Mouse (Mus musculus) 3134 (cell line): ENCODE measurements around the gene Dchs1.

Experiments used
- DNase-seq: peaks from one replicate; pipeline ENCODE4 v3.0.0-alpha.2; 2011; ENCODE audit warnings: low spot score; ENCODE audit not compliant: insufficient read length; ENCODE audit errors: extremely low read depth

Gene Dchs1

DNA sequence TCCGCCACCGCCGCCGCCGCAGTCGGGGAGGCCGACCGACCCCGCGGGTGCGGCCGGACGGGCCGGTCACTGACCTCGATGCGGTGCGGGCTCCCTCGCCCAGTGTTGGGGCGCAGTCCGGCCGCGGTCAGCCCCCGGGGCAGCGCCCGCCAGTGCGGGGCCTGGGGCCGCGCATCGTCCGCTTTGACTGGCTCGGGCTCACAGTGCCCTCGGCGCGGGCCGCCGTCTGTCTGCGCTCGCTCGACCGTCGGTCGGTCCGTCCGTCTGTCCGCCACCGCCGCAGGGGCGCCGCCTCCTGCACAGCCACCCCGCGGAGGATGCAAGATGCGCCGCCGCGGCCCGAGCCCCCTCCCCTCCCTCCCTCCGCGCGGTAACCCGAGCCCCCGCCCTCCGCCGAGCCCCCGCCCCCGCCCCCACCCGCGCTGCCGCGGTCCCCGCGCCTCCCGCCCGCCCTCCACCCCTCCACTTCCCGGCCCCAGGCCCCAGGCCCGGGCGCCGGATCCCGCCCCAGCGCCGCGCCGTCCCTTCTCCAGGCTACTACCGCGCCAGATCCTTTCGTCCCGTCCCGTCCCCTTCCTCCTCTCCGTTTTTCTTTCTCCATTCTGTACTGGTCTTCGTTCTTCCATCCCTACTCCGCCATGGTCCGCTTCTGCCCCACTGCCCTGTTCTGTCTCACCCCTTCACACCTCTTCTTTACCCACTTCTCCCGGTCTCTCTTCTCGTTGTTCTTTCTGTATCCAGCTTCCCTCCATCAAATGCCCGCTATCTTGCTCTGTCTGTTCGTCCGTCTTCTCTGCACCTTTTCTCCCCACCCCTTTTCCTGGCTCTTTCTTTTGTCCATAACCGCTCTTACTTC lies at the start of gene Dchs1:
Gene Dchs1, minus strand, starts transcription at position 370 of the 856 bp plus-strand sequence.
- DNase-seq, result no peak

DNA sequence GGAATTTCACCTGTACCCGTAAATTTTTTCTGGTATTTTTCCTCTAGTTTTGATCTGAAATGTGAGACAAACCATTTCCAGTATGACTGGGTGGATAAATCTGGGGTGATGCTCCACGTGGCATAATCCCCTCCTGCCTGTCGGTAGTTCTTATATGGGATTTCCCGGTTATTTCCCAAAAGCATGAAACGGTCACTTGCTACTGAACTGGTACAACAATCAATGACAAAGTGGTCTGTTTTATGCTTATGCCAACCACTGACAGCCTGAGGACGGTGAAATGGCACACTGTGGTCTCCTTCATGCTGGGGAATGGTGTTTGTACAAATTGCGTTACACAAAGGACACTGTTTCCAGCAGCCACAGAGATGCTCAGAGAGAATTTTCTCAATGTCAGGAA lies 36.8 kb upstream of the Dchs1 start:
- no peak for DNase-seq

DNA sequence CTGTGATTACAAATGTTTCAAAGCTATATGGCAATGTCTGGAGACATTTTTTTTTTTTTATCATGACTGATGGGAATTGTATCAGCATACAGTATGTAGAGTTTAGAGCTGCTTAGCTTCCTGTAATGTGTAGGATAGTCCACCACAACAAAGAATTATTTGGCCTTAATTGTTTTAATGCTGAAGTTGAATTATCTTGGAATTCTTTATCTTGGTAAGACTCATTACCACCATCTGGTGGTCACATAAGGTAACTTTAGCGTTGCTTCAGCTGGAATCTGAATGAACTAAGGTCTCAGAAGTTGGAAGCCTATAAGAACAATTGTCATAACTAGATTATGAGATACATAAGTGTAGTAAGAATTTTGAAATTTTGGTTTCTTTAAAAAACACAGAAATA lies 31.0 kb upstream of the Dchs1 start:
- no peak for DNase-seq

DNA sequence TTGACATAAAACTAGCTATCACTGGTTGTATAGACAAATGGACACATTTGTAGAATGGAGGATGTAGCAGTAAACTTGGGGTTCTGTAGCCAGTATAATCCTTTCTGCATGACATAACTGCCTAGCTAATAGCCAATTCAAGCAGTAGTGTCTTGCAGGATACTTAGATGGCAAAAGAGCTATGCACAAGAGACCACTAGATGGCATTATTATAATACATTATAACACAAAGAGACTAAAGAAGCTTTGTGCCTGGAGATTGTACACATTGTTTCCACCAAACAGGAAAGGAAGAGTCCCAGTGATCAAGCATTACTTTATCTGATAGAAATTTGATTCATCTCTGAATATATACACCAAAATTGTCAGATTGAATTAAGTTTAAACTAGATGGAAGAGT lies 29.3 kb upstream of the Dchs1 start:
- DNase-seq, result no peak

DNA sequence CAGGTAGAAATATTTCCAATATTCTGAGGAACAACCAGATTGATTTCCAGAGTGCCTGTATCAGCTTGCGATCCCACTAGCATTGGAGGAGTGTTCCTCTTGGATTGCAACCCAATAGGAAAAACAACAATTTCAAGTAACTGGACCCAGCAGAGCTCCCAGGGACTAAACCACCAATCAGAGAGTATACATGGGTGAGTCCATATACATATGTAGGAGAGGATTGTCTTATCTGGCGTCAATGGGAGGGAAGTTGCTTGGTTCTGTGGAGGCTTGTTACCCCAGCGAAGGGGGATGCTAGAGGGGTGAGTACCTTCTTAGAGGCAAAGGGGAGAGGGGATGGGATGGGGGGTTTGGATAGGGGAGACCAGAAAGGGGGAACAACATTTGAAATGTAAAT lies 25.9 kb upstream of the Dchs1 start:
- no peak for DNase-seq

DNA sequence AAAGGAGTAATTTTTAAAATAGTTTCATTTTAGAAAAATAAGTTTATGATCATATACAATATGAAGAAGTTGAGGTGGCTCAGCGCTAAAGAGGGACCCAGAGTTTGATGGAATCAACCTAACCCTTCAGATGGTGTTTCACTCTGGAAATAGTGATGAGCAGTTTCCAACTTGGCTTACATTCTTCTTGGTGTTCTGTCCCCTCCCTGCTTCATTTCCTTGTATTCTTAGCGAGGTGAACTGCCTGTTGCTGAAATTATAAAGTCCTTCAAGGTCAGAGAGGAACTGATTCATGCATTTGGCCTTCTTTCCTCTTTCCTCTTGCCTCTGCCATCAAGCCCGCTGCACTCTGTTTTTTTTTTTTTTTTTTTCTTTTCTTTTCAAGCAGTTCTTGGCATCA lies 25.1 kb upstream of the Dchs1 start:
- DNase-seq, result no peak

DNA sequence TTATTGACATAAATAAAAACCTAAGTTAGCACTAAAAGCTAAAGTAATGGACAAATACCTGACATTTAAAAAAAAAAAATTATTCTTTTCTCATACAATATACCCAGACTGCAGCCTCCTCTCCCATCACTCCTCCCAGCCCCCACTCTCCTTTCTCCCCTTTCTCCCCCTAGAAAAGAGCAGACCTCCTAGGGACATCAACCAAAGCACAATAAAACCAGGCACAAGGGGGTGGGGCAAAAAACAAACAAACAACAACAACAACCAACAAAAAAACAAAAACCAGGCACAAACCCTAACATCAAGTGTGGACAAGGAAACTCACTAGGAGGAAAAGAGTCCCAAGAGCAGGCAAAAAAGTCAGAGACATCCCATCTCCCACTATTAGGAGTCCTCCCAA lies 24.1 kb upstream of the Dchs1 start:
- no peak for DNase-seq

DNA sequence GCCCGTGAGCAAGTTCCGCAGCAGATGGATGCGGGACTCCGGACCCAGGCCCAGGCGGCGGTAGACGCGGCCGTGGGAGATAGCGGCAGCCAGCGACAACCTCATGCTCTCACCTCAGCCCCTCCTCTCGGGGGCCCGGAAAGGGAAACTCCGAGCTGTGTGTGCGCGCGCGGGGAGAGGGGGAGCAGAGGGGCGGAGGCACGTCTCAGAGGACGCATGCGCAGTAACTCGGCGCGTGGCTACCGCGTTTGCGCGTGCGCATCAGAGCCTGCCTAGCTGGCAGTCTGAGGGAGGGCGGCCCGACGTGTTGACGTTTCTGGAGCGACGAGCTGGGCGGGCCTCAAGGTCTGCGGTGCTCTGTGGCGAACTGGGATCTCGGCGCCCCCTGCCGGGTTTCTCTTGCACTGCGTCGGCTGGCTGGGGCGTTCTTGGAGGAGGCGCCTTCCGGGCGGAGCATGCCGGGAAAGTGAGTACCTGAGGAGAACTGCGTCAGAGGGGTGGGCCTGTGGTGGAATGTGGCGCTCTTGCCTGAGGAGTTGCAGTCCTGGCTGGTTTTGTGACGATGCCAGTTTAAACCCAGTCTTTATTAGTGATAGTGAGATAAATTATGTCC lies 23.5 kb upstream of the Dchs1 start, which contains the start of gene Mrpl17:
Gene Mrpl17, minus strand, starts transcription at position 223 of the 613 bp plus-strand sequence.
- peak; percentile 99 for DNase-seq

DNA sequence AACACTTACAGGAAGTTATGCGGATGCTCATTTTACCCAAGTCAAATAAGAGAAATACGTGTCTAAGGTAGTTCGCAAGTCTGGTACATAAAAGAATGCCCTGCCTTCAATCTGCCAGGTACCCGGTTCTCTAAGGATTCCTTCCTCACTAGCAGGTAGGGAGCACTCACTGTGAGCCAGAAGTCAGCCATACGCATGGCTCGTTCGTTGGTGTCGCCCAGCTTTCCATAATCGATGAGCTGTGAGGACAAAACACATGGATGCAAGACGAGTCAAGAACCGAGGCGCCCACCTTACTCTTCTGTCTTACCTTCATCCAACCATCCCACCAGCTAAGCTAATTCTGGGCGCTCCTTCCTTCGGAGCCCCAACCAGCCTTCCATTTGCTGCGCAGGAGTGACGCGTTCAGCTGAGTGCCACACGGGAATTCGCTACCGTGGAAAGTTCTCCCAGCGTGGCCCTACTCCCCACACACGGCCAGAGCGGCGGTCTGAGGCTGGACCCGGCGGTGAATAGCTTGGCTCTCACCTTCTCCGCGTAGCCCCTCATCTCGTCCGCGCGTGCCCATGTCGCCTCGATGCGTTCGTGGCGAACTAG lies 22.9 kb upstream of the Dchs1 start:
- no peak for DNase-seq

DNA sequence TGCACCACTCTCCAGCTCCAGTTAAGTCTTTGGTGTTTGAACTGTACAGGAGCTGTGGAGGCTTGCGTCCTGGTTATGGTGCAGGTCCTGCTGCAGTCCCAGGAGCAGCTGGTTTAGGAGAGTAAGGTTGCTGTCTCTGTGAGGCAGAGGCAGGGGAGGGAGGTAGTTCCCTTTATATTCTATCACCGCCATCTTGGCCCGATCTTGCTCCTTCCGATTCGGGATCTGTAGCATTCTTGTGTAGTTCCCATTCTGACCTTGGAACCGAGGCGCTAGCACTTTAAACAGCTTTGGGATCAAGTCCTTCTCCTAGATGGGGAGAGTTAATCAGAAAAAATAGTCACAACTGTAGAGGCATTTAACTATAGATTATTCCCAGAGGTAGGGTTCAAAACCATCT lies 22.4 kb upstream of the Dchs1 start:
- no peak for DNase-seq

DNA sequence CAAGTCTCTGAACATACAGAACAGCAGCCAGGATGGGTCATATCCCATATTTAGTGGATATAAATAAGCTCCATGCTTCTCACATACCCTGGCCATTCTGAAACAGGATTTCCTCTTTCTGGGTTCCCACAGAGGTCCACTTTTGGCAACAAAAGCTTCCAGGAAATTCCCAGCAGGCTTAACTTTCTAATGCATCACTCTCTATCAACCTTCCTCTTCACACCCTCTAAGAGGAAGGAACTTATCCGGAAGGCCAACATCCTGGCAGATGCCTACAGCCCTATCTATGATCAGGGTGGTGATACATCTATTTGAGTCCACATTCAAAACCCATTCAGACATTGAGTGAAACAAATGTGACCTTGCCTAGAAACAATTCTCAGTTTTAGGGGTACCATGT lies 20.9 kb upstream of the Dchs1 start:
- DNase-seq, result no peak

DNA sequence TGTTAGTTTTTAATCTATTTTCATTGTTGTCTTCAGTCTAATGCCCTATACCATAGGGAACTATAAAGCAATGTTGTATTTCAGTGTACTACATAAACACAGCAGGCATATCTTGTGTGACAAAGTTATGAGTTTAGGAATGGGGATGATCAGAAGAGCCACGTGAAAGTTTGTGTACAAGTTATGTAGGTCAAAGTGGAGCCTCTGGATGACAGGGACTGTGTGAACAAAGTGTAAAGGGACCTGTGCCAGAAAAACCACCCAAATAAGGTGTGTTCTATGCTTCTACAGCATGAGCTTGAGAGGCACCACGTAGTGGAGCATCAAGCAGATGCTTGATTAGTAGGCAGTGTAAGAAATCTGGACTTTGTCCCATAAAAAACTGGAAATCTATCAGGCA lies 19.3 kb upstream of the Dchs1 start:
- DNase-seq, result no peak

DNA sequence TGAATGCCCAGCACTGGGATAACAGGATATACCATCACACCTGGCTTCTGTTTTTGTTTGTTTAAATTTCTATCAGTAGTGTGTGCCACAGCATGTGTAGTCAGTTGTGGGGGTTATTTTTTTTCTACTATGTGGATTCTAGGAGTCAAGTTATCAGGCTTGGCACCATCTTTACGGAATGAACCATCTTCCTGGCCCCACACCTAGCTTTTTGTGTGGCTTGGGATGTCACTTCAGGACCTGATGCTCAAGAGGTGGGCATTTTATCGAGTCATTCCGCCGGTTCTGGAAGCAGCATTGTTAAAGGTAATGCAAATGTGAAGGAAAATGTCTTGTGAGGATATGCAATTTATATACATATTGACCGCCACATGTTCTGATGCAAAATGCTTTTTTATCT lies 18.7 kb upstream of the Dchs1 start:
- DNase-seq, result no peak

DNA sequence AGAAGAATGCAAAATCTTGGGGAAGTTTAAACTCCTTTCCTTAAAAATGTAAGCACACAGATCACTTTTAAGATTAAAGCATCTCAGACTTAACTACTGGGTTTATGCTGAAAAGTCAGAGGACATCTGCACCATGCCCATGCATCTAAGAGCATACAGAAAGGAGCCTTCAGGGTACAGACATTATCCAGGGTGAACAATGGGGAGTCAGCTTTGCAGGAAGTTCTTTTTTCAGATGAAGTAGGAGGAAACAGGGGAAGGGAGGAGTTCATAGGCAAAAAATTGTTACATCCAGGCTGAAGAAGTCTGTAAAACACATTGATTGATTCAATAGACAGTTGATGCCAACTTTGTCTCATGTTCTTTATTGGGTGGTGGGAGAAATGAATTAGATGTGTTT lies 16.0 kb upstream of the Dchs1 start:
- no peak for DNase-seq

DNA sequence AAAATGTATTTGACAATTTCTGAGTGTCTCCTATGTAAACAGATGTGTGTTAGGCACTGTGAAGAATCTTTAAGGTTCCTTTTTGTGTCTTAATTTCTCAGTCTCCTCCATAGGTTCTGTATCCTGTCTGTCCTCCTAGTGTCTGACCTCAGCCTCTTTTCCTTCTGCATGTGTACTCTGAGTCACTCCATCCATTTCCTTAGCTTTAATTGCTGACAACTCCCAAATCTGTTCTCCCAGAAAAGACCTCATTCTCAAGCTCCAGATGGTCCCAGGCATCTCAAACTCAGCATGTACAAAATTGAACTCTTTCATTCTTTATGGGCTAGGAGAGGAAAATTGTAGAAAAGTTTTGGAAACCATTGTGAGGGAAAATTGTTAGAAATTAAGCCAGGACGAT lies 15.3 kb upstream of the Dchs1 start:
- no peak for DNase-seq

DNA sequence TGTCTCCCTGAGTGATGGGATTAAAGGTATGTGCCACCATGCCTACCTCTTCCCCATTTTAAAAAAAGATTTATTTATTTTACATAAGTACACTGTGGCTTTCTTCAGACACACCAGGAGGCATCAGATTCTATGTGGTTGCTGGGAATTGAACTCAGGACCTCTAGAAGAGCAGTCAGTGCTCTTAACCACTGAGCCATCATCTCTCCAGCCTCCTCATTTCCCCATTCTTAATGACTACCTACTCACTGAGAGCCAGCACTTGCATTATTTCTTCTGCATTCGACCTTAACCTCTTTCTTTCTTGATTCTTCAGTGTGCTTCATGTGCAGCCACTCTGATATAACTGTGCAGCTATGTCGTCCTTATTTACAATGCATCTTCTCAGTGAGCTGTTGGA lies 14.9 kb upstream of the Dchs1 start:
- DNase-seq, result no peak

DNA sequence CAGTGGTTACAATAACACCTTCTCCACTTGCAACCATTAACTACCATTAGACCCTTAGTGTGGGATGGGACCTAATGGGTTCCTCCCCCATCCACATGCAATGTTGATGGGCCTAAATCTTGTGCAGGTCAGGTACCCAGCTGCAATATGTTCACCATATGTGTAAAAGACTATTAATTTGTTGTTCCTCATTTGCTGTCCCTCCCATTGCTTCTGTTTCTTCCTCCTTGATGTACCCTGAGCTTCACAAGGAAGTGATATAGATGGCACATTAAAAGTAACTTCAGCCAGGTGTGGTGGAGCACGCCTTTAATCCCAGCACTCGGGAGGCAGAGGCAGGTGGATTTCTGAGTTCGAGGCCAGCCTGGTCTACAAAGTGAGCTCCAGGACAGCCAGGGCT lies 9.5 kb upstream of the Dchs1 start:
- DNase-seq, result no peak

DNA sequence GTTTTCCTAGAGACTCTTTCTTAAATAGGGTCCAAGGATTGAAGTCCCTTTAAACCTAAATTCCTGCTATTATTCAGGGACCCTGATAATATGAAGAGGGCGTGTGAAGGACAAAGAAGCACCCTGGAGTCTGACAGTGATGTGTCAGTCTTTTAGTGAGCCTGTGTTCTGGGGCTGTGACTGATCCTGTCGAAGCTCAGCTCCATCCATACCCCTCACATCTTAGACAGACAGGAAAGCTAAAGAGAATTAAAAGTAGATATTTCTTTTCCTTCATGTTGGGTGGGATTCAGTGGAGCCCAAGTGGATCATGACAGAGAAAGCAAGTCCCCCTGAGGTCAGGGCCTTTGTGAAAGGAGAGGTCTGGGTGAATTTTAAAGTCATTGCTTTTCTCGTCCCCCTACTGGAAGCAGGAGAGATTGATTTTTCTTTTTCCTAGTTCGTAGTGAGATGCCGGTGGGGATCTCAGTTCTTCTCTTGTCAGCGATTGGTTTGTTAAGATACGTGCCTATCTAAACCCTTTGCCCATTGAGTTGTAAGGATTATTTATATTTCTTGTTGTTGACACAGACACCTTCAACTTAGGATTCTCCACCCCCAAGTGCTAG lies 8.4 kb upstream of the Dchs1 start:
- DNase-seq, result no peak

DNA sequence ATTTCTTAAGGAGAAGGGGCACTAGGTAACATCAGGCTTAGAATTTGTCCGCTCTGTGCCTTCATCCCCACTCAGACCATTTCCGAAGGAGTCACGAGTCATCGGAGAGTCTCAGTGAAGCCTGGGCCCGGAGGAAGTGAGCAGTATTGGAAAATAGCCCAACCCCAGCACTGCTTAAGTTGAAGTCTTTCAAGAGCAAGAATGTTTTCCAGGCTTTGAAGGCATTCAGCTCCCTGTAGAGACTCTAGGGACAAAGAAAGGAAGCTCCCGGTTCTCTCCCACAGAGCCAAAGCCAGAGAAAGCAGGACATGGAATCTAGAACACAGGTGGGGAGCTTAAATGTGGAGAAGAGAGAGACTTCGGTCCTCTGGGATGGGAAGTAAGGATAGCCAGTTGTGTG lies 6.2 kb upstream of the Dchs1 start:
- no peak for DNase-seq

DNA sequence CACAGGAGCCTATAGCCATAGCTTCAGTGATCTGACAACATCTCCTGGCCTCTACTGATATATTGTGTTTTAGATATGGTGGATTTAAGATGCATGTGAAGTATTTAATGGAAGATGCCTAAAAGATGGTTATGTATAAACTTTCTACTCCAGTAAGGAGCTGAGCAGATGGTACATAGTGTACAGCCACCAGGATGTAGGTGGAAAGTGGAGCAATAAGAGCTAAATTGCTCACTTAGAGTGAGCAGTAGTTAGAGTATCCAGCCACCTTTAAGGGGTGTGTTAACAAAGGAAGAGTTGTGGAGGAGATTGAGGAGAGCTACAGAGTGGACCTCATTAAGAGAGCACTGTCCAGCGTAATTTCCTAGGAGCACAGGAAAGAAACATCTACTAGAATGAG lies 3.7 kb upstream of the Dchs1 start:
- DNase-seq, result no peak

DNA sequence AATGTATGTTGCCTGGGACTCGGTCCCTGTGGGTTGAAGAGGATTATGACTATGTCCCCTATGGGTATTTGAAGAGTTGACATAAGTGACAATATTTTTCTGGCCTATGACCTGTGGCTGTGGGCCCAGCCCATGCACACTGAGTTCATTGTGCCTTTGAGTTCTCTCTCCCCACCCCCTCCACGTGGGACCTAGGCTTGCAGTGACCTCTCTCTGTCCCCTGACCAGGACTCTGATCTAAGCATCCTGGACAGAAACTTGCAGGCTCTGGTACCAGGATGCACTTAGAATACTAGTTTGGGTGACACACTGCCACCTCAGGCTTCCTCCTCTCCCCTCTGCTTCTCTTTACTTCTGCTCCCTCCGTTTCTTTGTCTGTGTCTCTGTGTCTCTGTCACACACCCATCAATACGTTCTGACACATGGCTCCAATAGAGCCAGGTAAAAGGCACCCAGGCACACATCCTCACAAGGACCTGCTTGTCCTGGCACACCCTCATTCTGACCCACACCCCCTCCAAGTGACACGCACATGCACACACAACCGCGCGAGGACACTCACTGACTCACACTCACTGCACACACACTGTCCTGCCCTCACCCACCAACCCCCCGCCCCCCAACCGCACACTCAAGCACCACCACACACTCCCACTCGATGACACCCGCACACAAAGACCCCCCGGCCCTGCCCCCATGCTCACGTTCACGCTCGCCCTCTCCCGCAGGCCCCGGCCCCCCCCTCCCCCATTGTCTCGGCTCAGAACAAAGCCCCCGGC lies 759 bp downstream of the Dchs1 start:
- no peak for DNase-seq
